Mouse (Mus musculus) cortical plate, adult 2 months (tissue): ENCODE data around the gene Irgm2.

ENCODE experiments used
- CTCF ChIP-seq: fragments of 200-500 bp; IDR thresholded peaks from 2 replicates; pipeline ENCODE4 v1.5.1; 2011; ENCODE audit warnings: mild to moderate bottlenecking, control low read depth, low read length; ENCODE audit not compliant: insufficient read depth; ENCODE audit errors: extremely low read depth
- POLR2A ChIP-seq: fragments of 200-500 bp; IDR thresholded peaks from 2 replicates; pipeline ENCODE4 v1.6.1; 2011; ENCODE audit warnings: mild to moderate bottlenecking, low read length, control low read depth; ENCODE audit not compliant: insufficient read depth; ENCODE audit errors: extremely low read depth

GRCm38 (mm10) chr11:58180756-58181155 lies 18.7 kb upstream of the Irgm2 start:
- TF ChIP-seq CTCF (no peak), POLR2A (no peak)
